Mouse (Mus musculus) ovary, adult 18-20 months (tissue): ENCODE data around the gene Bcl9l.

Experiments
- DNase-seq: peaks from one replicate; pipeline ENCODE4 v3.0.0; 2022; ENCODE audit warnings: low spot score, mixed read lengths

The Bcl9l gene

GRCm38 (mm10) chr9:44548412-44549152 lies 66.0 kb downstream of the Bcl9l start:
- DNase-seq, result no peak

DNA sequence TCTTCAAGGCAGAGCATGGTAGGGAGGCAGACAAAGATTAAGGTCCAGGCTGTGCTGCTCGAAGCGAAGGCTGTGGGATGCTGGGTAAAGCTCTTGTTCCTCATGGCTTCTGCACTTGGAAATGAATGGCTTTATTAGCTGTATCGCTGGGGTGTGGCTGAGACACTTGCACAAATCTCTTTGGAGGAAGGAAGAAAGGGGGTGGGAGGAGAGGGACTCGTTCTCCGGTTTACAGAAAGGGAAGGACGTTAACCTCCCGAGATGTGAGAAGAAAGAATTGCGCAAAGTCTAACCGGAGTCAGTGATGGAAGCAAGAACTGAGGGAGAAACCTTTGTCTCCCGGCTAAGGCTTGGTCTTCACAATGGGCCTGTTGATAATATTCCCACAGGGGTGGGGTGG lies 68.5 kb downstream of the Bcl9l start:
- no peak for DNase-seq

GRCm38 (mm10) chr9:44552161-44552560 lies 69.5 kb downstream of the Bcl9l start:
- no peak for DNase-seq
